Mouse (Mus musculus): ENCODE measurements around the gene Sorcs2. TPM values are rescaled to one million over a fixed set of nuclear protein-coding genes. Genes with fewer than 3 reads are reported as not detected.

Gene Sorcs2
- total RNA-seq, 2 experiments from 2014 or later = 0.94 to 2.3 TPM

GRCm38 (mm10) chr5:36154879-36155485 lies 243.0 kb downstream of the Sorcs2 start:
- H3K4me3 ChIP-seq = no peak overlapping the region
- DNase-seq = no peak
- intact Hi-C loops (cut with DNase I) = no loop called here
- no peak for TF ChIP-seq CTCF (IDR thresholded peaks at IDR 0.05)
- H3K27ac ChIP-seq = no peak overlapping the region

GRCm38 (mm10) chr5:36153261-36153660 lies 244.7 kb downstream of the Sorcs2 start:
- H3K4me3 ChIP-seq = no peak overlapping the region
- DNase-seq = no peak
- H3K27ac ChIP-seq = no peak overlapping the region
- intact Hi-C loops (cut with DNase I) = no loop called here
- no peak for TF ChIP-seq CTCF (IDR thresholded peaks at IDR 0.05)

GRCm38 (mm10) chr5:36151086-36151485 lies 246.9 kb downstream of the Sorcs2 start:
- H3K27ac ChIP-seq = no peak overlapping the region
- no peak for TF ChIP-seq CTCF (IDR thresholded peaks at IDR 0.05)
- no peak overlapping the region for H3K4me3 ChIP-seq
- intact Hi-C loops (cut with DNase I) = no loop called here
- no peak for DNase-seq

- TF ChIP-seq CTCF (IDR thresholded peaks at IDR 0.05) = peak; percentile 42
- H3K27ac ChIP-seq = no peak overlapping the region
- intact Hi-C loops (cut with DNase I) = no loop called here
- H3K4me3 ChIP-seq = no peak overlapping the region
- peak; percentile 30 for DNase-seq
Observed at GRCm38 (mm10) chr5:36149098-36149497, 248.8 kb downstream of the Sorcs2 start.

GRCm38 (mm10) chr5:36146589-36146988 lies 251.3 kb downstream of the Sorcs2 start:
- intact Hi-C loops (cut with DNase I) = no loop called here
- no peak overlapping the region for H3K27ac ChIP-seq
- DNase-seq = no peak
- TF ChIP-seq CTCF (IDR thresholded peaks at IDR 0.05) = no peak
- no peak overlapping the region for H3K4me3 ChIP-seq

GRCm38 (mm10) chr5:36144560-36144959 lies 253.4 kb downstream of the Sorcs2 start:
- H3K4me3 ChIP-seq = no peak overlapping the region
- intact Hi-C loops (cut with DNase I) = no loop called here
- no peak for TF ChIP-seq CTCF (IDR thresholded peaks at IDR 0.05)
- no peak for DNase-seq
- no peak overlapping the region for H3K27ac ChIP-seq

- no peak for TF ChIP-seq CTCF (IDR thresholded peaks at IDR 0.05)
- H3K27ac ChIP-seq = no peak overlapping the region
- DNase-seq = no peak
- intact Hi-C loops (cut with DNase I) = loop anchor here (1.0 kb wide), 1 partner anchor 82 kb away; no protein-coding TSS in a partner anchor
- no peak overlapping the region for H3K4me3 ChIP-seq
Observed at GRCm38 (mm10) chr5:36141676-36142255, 256.2 kb downstream of the Sorcs2 start.

GRCm38 (mm10) chr5:36141112-36141511 lies 256.8 kb downstream of the Sorcs2 start:
- no peak overlapping the region for H3K4me3 ChIP-seq
- peak; percentile 57 for TF ChIP-seq CTCF (IDR thresholded peaks at IDR 0.05)
- no peak overlapping the region for H3K27ac ChIP-seq
- DNase-seq = peak; percentile 46
- intact Hi-C loops (cut with DNase I) = loop anchor here (1.0 kb wide), 1 partner anchor 82 kb away; no protein-coding TSS in a partner anchor

GRCm38 (mm10) chr5:36139766-36140165 lies 258.2 kb downstream of the Sorcs2 start:
- intact Hi-C loops (cut with DNase I) = loop anchor here (5.0 kb wide), 1 partner anchor 102 kb away; no protein-coding TSS in a partner anchor

GRCm38 (mm10) chr5:36135874-36136542 lies 261.9 kb downstream of the Sorcs2 start:
- intact Hi-C loops (cut with DNase I) = loop anchor here (5.0 kb wide), 1 partner anchor 99 kb away; no protein-coding TSS in a partner anchor
- DNase-seq = no peak
- TF ChIP-seq CTCF (IDR thresholded peaks at IDR 0.05) = no peak
- H3K27ac ChIP-seq = no peak overlapping the region
- H3K4me3 ChIP-seq = no peak overlapping the region

More at GRCm38 (mm10) chr5:36139766-36140165, 258.2 kb downstream of the Sorcs2 start:
- DNase-seq = no peak
- H3K4me3 ChIP-seq = no peak overlapping the region
- H3K27ac ChIP-seq = no peak overlapping the region
- no peak for TF ChIP-seq CTCF (IDR thresholded peaks at IDR 0.05)

GRCm38 (mm10) chr5:36134302-36134701 lies 263.6 kb downstream of the Sorcs2 start:
- no peak overlapping the region for H3K27ac ChIP-seq
- no peak for TF ChIP-seq CTCF (IDR thresholded peaks at IDR 0.05)
- DNase-seq = no peak
- H3K4me3 ChIP-seq = no peak overlapping the region
- intact Hi-C loops (cut with DNase I) = no loop called here

GRCm38 (mm10) chr5:36133893-36134292 lies 264.0 kb downstream of the Sorcs2 start:
- H3K4me3 ChIP-seq = no peak overlapping the region
- no peak overlapping the region for H3K27ac ChIP-seq
- no peak for TF ChIP-seq CTCF (IDR thresholded peaks at IDR 0.05)
- DNase-seq = no peak
- intact Hi-C loops (cut with DNase I) = no loop called here

GRCm38 (mm10) chr5:36130393-36131011 lies 267.4 kb downstream of the Sorcs2 start:
- peak; percentile 60 for DNase-seq
- no peak for TF ChIP-seq CTCF (IDR thresholded peaks at IDR 0.05)
- peak overlapping the region; percentile 38; the same call in 1 of the 2 replicates for H3K27ac ChIP-seq
- intact Hi-C loops (cut with DNase I) = no loop called here
- H3K4me3 ChIP-seq = no peak overlapping the region
